Mouse (Mus musculus) T-helper 17 cell (primary cell): ENCODE measurements around the gene Dcp1b.

Experiments
- in situ Hi-C, 2 experiments: fragments of 300-600 bp; cut with MboI, MseI; formaldehyde crosslinking; loops; 1 replicate in 1 of 2; 2 replicates in 1 of 2; pipeline ENCODE4 v1.15.1; 2025; ENCODE audit warnings: high pct_unique_total_duplicates in 2 of 2

The Dcp1b gene

DNA sequence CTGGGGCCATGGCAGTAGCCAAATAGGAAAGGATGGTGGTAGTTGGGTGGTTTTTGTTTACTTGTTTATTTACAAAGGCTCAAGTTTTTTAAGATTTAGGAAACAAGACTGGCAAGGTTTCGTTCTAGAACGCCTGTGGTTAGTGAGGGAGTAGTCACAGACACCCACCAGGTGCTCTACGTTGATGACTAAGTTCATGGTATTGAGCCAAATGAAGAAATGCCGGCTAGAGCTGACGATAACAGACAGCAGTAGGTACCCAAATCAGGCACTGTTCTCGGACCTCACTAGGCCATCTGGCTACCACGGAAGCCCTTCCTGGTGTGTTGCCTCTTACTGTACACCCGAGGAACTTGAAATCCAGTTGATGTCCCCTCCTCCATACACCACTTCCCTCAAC lies 51.9 kb downstream of the Dcp1b start:
- in situ Hi-C loops: loop anchor here in 1 of 2 experiments (5.0 kb wide), 2 partner anchors 115 to 210 kb away; no protein-coding TSS in a partner anchor

DNA sequence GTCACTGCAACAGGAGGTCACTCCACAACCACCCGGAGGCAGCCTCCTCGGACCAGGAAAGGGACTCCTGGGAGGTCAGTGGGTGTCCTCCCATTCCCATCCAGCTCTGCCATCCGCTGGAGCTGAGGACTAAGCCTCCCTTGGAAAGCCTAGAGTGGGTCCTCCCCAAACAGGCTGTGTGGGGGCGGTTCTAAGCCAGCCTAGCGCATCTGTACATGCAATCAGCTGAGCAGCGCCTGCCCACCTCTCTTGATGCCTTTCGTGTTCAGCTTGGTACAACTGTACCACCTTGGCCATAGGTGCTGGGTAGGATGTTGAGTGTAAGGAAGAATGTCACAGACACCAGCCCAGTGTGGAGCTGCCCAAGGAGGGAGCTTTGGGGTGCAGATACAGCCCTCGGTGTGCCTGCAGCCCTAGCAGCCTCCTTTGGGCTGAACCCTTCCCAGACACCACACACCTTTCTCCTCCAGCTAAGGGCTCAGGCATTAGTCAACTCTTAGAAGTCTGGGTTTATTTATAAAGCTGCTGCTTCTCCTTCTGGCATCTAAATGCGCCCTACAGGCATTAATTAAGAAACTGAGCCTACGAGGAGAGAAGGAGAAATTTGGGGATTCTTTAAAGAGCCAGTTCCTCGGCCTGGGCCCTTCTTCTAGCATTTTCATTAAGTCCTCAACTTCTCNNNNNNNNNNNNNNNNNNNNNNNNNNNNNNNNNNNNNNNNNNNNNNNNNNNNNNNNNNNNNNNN lies 54.0 kb downstream of the Dcp1b start:
- in situ Hi-C loops: loop anchor here in 1 of 2 experiments (5.0 kb wide), 2 partner anchors 113 to 208 kb away; no protein-coding TSS in a partner anchor

DNA sequence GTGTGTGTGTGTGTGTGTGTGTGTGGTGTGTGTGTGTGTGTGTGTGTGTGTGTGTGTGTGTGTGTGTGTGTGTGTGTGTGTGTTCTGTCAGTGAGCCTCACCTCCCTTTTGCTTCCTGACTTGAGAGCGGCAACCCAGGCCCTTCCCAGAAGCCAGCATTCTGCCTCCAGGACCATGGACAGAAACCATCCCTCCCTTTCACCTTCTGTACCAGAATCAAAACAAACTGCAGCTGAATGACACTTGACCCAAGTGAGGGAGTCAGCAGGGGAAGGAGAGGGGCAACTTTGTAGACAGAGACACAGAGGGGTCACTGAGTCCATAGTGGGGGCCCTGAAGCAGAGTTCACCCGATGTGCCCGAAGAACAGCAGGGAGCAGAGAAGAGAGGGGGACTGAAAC lies 58.0 kb downstream of the Dcp1b start:
- in situ Hi-C loops: no loop called here

DNA sequence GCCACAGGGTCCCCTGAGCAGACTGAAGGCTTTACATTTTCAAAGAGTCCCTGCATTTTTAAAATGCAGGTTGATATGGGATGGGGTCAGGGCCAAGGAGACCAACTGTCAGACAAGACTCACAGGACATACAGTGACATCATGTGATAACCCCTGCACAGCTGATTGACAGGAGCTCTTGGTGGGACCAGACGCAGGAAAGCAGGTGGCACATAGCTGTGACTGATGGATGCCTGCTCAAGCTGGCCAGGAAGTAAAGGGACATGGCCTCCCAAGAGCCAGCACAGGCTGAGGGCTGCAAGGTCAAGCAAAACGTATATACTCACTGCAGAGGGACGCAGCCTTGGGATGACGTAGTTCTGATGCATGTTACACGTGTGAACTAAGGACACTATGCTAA lies 60.4 kb downstream of the Dcp1b start:
- in situ Hi-C loops: no loop called here

DNA sequence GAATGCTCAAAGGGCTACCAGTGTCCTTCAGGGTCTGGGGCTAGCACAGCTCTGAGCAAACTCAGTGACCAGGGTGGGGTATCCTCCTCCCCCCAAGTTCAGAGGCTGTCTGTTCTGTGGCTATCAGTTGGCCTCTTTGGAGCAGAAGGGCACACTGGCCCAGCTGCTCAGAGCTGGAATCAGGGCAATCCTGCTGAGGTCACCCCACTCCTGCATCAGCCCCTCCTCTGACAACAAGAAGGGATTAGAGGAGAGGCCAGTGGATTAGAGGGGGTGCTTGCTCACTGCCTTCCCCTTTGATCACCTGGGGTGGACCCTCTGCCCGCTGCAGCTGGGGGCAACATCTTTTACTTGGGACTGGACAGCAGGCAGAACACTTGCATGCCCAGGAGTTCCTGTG lies 61.2 kb downstream of the Dcp1b start, which contains the start of gene Cacna2d4:
Gene Cacna2d4, plus strand, starts transcription at position 286 of the 400 bp plus-strand sequence.
- in situ Hi-C loops: no loop called here

DNA sequence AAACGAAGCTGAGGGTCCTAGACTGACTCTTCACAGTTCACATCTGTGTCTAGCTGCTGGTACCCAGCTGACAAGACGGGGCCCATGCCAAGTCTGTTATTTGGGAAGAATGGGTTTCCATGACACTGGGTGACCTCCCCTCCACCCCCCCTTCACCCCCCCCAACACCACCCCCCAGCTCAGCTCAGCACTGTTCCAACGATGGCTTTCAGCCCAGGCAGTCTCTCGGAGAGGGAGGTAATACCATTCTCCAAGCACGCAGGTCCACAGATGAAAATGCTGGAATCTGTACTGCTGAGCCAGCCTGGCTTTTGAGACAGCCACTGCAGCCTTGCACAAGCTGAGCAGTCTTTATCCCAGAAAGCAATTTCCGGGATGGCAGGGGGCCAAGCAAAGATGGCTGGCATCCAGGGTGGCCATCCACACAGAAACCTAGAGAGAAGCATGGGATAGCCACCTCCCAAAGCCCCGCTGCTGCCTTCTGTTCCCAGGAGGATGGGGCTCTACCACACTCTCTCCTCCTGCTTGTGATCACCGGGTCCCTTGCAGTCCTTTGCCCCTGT lies 62.5 kb downstream of the Dcp1b start:
- in situ Hi-C loops: no loop called here

DNA sequence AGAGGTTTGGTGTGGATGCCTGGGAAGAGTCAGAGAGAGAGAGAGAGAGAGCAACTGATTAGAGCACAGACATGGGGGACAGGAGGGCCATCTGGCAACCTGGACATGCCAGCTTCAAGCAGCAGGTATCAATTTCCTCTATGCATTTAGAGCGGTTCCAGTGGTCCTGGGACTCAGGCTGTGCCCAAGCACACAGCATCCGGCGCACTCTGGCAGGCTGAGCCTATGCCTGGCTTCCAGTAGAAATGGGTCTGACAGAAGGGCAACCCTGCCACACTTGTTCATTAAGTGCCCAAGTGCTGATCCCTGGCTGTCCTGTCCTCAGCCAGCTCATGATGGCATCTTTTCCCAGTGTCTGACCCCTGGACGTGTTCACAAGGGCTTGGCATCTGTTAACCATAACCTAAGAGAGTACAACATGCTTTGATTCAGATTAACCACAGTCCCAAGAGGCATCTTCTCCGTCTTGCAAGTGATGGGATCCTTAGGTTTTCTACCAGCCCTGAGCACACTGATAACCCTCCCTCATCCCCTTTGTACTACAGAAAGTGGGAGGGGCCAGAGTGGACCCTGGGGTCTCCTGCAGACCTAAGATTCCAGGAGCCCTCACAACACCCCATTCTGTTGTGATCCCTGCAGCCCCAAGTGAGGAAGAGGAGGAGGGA lies 64.4 kb downstream of the Dcp1b start:
- in situ Hi-C loops: no loop called here

DNA sequence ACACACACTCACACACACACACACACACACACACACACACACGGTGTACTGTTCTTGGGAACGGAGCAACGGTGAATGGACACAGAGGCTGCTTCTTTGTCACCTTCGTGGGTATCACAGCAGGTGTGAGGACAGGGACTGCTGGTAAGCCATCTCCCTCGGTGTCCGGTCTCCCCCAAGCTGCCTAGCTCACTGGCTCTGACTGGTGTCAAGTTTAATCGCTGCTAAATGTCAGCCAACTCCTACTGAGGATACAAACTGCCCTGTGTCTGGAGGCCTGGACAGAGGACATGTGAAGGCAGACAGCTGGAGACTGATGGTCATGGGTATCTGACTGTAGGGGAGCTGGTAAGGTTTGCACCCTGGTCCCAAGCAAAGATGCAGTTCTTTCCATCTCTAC lies 65.2 kb downstream of the Dcp1b start:
- in situ Hi-C loops: no loop called here

DNA sequence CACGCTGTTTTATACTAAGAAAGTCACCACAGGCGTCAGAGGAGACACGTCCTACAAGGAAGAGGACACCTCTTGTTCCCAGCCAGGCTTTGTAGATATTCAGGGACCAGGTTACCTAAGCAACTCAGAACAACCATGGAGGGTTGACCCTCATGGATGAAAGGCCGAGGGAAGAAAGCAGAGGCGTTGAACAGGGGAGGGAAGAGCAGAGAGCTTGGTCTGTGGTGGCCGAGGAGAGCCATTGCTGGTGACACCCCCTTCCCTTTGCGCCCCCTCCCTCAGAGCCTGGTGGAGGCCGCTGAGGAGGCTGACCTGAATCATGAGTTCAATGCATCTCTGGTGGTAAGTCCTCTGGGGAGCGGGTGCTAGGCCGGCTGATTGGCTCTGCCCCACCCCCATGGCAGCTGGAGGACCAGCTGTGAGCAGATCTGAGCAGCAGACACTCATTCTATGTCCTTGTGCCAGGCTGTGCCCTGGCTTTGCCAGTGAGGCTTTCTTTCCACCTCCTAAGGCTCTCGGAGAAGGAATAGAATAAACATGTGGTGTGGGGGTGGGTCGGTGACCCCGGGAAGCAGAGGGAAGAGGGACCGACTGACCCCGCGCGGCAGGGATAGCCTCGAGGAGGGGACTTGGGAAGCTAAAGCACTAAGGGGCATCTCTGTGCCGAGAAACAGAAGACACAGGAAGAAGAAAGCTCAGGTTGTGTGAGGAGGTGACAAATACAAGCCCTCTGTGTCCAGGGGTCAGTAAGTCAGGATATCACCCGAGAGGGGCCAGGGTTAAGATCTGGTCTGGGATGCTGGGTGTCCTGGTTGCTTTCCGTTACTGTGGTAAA lies 66.0 kb downstream of the Dcp1b start:
- in situ Hi-C loops: no loop called here

DNA sequence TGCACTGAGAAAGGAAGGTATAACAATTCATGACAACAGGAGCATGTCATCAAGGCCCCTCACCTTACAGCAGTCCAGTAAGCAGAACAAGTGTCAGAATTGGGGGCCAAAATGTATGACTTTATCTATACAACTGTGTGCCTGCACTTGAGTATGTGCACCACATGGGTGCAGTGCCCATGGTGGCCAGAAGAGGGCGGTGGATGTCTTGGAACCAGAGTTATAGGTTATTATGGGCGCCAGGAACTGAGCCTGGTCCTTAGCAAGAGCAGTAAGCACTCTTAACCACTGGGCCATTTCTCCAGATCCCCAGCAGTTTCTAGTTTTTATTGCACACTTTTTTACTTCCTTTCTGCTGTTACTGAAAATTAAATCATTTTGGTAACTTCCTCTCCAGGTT lies 71.0 kb downstream of the Dcp1b start:
- in situ Hi-C loops: no loop called here

DNA sequence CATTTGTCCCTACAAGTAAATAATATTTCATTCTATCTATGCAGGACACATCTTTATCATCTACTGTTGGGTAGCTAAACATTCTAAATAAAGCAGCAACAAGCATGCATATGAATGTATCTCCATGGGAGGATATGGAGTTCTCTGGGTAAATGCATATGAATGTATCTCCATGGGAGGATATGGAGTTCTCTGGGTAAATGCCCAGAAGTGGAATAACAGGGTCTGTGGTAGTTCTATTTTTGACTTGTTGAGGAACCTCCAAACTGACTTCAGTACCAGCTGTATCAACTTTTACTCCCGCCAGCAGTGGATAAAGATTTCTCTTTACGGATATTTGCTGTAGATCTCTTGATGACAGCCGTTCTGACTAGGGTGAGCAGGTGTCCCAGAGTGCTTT lies 73.5 kb downstream of the Dcp1b start:
- in situ Hi-C loops: no loop called here

DNA sequence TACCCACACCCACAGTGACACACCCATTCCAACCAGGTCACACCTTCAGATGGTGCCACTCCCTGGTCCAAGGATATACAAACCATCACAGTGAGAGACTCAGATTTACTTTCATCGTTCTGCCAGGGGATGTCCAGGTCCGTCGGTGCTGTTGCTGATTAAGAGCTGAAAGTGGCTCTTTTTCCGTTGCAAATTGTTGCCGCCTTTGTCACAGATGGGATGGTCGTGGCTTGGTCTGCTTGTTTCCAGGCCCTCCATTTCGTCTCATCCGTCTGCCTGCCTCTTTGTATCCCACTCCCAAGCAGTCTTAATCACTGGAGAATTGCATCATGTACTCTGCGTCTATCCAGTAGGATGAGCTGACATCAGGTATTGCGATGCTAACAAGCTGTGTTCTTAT lies 74.7 kb downstream of the Dcp1b start:
- in situ Hi-C loops: loop anchor here in 1 of 2 experiments (25.0 kb wide), 1 partner anchor 1812 kb away; no protein-coding TSS in a partner anchor

DNA sequence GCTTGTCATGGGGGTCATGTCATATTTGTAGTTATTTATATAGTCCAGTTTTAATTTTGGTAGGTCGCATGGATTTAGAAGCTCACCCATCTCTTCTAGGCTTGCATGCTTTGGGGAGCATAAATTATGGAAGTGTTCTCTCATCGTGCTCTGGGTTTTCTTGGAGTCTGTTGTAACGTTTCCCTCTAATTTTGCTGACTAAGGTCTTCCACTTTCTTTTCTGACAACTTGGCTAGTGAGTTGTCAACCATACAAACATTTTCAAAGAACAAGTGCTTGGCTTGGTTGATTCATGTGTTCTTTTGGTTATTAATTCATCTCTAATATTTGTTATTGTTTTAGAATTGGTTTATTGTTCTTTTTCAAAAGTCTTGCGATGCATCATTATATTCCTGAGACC lies 76.7 kb downstream of the Dcp1b start:
- in situ Hi-C loops: loop anchor here in 1 of 2 experiments (25.0 kb wide), 1 partner anchor 1814 kb away; no protein-coding TSS in a partner anchor
